7 mouse cellular contexts compared by ENCODE assay signal in genomic region chr17:83517280-83518015, GRCm38 (mm10). TPM values are rescaled to one million over a fixed set of nuclear protein-coding genes. Genes with fewer than 3 reads are reported as not detected.
DNase-seq lines count a peak whose midpoint lies in the region; ATAC-seq and TF ChIP-seq lines count a peak whose summit lies in the region.

Gene Cox7a2l (minus strand): TSS chr17:83517330.

- no peaks in the 10 kb centered on the region for H3K9me3 ChIP-seq in forebrain, embryonic 16.5 days (ENCODE audit: control insufficient read depth, low read length)
- no peaks in the 10 kb centered on the region for H3K9me3 ChIP-seq in hindbrain, embryonic 10.5 days
- no peaks in the 10 kb centered on the region for H3K9me3 ChIP-seq in neural tube, embryonic 14.5 days (ENCODE audit: control insufficient read depth, low read length)

- H3K27ac ChIP-seq in forebrain, embryonic 16.5 days (ENCODE audit: low read length) = no peak within 1 kb of the TSS
- no peak within 1 kb of the TSS for H3K27ac ChIP-seq in hindbrain, embryonic 10.5 days
- no peak within 1 kb of the TSS for H3K27ac ChIP-seq in neural tube, embryonic 14.5 days (ENCODE audit: low read depth, low read length)

- intact Hi-C loops in left cerebral cortex, postnatal 4 days (cut with DNase I) = no loop called here

- CTCF ChIA-PET in Patski (lab: Charles Lee) = interaction anchor here (0.6 to 1.4 kb wide), 2 partner anchors 20 to 62 kb away, joined by 3 read pairs; no protein-coding TSS in a partner anchor

- no peak within 1 kb of the TSS for H3K9ac ChIP-seq in forebrain, embryonic 16.5 days (replicated peaks; ENCODE audit: low read depth, low read length)
- no peak within 1 kb of the TSS for H3K9ac ChIP-seq in neural tube, embryonic 14.5 days (replicated peaks; ENCODE audit: low read depth, low read length)

- in situ Hi-C loops in Patski (cut with MboI; ENCODE audit: low pct_unique_long_range_greater_than_20kb) = no loop called here

- H3K79me3 ChIP-seq in C2C12 (ENCODE audit: low read depth) = peaks cover 16% of the 10 kb centered on the region

- no peak within 1 kb of the TSS for H3K4me3 ChIP-seq in C2C12 (ENCODE audit: insufficient read depth, poor library complexity, severe bottlenecking)
- H3K4me3 ChIP-seq in forebrain, embryonic 16.5 days (replicated peaks; ENCODE audit: low read length) = no peak within 1 kb of the TSS
- no peak within 1 kb of the TSS for H3K4me3 ChIP-seq in hindbrain, embryonic 10.5 days
- no peak within 1 kb of the TSS for H3K4me3 ChIP-seq in neural tube, embryonic 14.5 days (ENCODE audit: low read depth, low read length)

- H3K27me3 ChIP-seq in C2C12 (ENCODE audit: control insufficient read depth, insufficient read depth, insufficient read length) (peaks cover 9% of the 10 kb centered on the region), Patski (no peaks in the 10 kb centered on the region)
- H3K27me3 ChIP-seq in forebrain, embryonic 16.5 days (replicated peaks; ENCODE audit: control insufficient read depth, insufficient read depth, low read length) = no peaks in the 10 kb centered on the region
- H3K27me3 ChIP-seq in hindbrain, embryonic 10.5 days (ENCODE audit: insufficient read depth, poor library complexity, severe bottlenecking) = no peaks in the 10 kb centered on the region
- H3K27me3 ChIP-seq in neural tube, embryonic 14.5 days (ENCODE audit: control insufficient read depth, insufficient read depth, low read length) = no peaks in the 10 kb centered on the region

- peaks cover 4% of the 10 kb centered on the region for H3K36me3 ChIP-seq in C2C12 (ENCODE audit: control insufficient read depth, insufficient read depth)
- no peaks in the 10 kb centered on the region for H3K36me3 ChIP-seq in forebrain, embryonic 16.5 days (ENCODE audit: control insufficient read depth, insufficient read depth)
- no peaks in the 10 kb centered on the region for H3K36me3 ChIP-seq in hindbrain, embryonic 10.5 days
- H3K36me3 ChIP-seq in neural tube, embryonic 14.5 days (ENCODE audit: control insufficient read depth, insufficient read depth, low read length) = no peaks in the 10 kb centered on the region

- H3K4me1 ChIP-seq in forebrain, embryonic 16.5 days (replicated peaks; ENCODE audit: control insufficient read depth, insufficient read depth, low read length) = peaks cover 16% of the 10 kb centered on the region
- peaks cover 20% of the 10 kb centered on the region for H3K4me1 ChIP-seq in hindbrain, embryonic 10.5 days (replicated peaks)
- peaks cover 15% of the 10 kb centered on the region for H3K4me1 ChIP-seq in neural tube, embryonic 14.5 days (ENCODE audit: control insufficient read depth, insufficient read depth, low read length)

- no peak within 1 kb of the TSS for H3ac ChIP-seq in C2C12 (ENCODE audit: control insufficient read depth, insufficient read length, low read depth)

- no peak for ATAC-seq in Patski
- no peak for ATAC-seq in forebrain, embryonic 16.5 days
- no peak for ATAC-seq in neural tube, embryonic 14.5 days (ENCODE audit: low read depth)

- WGBS in forebrain, embryonic 16.5 days = 93% methylated on average over 8 of the region's 8 CpGs
- WGBS in hindbrain, embryonic 10.5 days = 94% methylated on average over 8 of the region's 8 CpGs
- WGBS in neural tube, embryonic 14.5 days = 93% methylated on average over 8 of the region's 8 CpGs

- DNase-seq in Patski (ENCODE audit: low read depth, low spot score) = no peak
- no peak for DNase-seq in hindbrain, embryonic 10.5 days (ENCODE audit: low spot score)
- no peak for DNase-seq in left cerebral cortex, postnatal 4 days
- DNase-seq in spleen, adult 18-20 months = no peak

- H3K4me2 ChIP-seq in forebrain, embryonic 16.5 days (ENCODE audit: low read length) = no peak within 1 kb of the TSS
- no peak within 1 kb of the TSS for H3K4me2 ChIP-seq in neural tube, embryonic 14.5 days (ENCODE audit: low read depth, low read length)

- TF ChIP-seq CTCF in C2C12 (IDR thresholded peaks at IDR 0.05; ENCODE audit: control insufficient read depth, insufficient read depth, insufficient read length) (no peak), Patski (IDR thresholded peaks at IDR 0.05) (no peak)

- POLR2A ChIA-PET in Patski (lab: Charles Lee) = no interaction called here

- peaks cover 18% of the 10 kb centered on the region for H3K79me2 ChIP-seq in C2C12 (ENCODE audit: control insufficient read depth, insufficient read depth)

TF ChIP-seq in C2C12, 6 proteins besides CTCF, POLR2A, EP300 and RAD21:
- no peak for TF ChIP-seq CEBPB (IDR thresholded peaks at IDR 0.05; ENCODE audit: low read depth)
- TF ChIP-seq USF1 (IDR thresholded peaks at IDR 0.05; ENCODE audit: low read depth) = no peak
- no peak for TF ChIP-seq MYOG (IDR thresholded peaks at IDR 0.05; ENCODE audit: control insufficient read depth, extremely low read depth, insufficient read length)
- TF ChIP-seq FOSL1 (IDR thresholded peaks at IDR 0.05; ENCODE audit: insufficient read depth, low read length, poor library complexity, severe bottlenecking) = no peak
- TF ChIP-seq MYOD1 (IDR thresholded peaks at IDR 0.05; ENCODE audit: control insufficient read depth, insufficient read length, low read depth) = no peak
- no peak for TF ChIP-seq MAX (IDR thresholded peaks at IDR 0.05)
TF ChIP-seq in C2C12: peak in this region for 0.

RNA-seq across cellular contexts. Expression of gene Cox7a2l, which starts in this region (rescaled TPM):
- polyA plus RNA-seq in C2C12 (2012; fragmentation: generic; extraction: Trizol) (198 TPM), Patski (2021) (279 TPM)
- 179 and 181 TPM in 2 replicates for polyA plus RNA-seq in forebrain, embryonic 16.5 days (2015; fragmentation: Nextera tagmentation; extraction: Ambion mirVana)
- polyA plus RNA-seq in hindbrain, embryonic 10.5 days (2016; fragmentation: Nextera tagmentation; extraction: Ambion mirVana) = 137 and 146 TPM in 2 replicates
- 100 to 1,000 TPM; 158 TPM for total RNA-seq in left cerebral cortex, postnatal 4 days (2021)
- polyA plus RNA-seq in neural tube, embryonic 14.5 days (2014; fragmentation: Nextera tagmentation; extraction: Ambion mirVana) = 205 and 209 TPM in 2 replicates
